Mouse (Mus musculus) cortical plate, adult 2 months (tissue): ENCODE results near the gene Tubgcp6. TPM values are rescaled to one million over a fixed set of nuclear protein-coding genes. Genes with fewer than 3 reads are reported as not detected.

Experiments used
- H3K27ac ChIP-seq: fragments of 200-500 bp; 2 replicates; pipeline ENCODE4 v1.5.1; 2012; ENCODE audit warnings: low read length, control low read depth, inconsistent platforms; ENCODE audit not compliant: insufficient read depth
- H3K4me1 ChIP-seq: fragments of 200-500 bp; 2 replicates; pipeline ENCODE4 v1.6.1; 2011; ENCODE audit warnings: low read length; ENCODE audit not compliant: control insufficient read depth, insufficient read depth
- H3K4me3 ChIP-seq: fragments of 200-500 bp; 2 replicates; pipeline ENCODE4 v1.5.1; 2011; ENCODE audit warnings: mild to moderate bottlenecking, low read length, control low read depth; ENCODE audit not compliant: insufficient read depth
- CTCF ChIP-seq: fragments of 200-500 bp; IDR thresholded peaks from 2 replicates; pipeline ENCODE4 v1.5.1; 2011; ENCODE audit warnings: mild to moderate bottlenecking, control low read depth, low read length; ENCODE audit not compliant: insufficient read depth; ENCODE audit errors: extremely low read depth
- POLR2A ChIP-seq: fragments of 200-500 bp; IDR thresholded peaks from 2 replicates; pipeline ENCODE4 v1.6.1; 2011; ENCODE audit warnings: mild to moderate bottlenecking, low read length, control low read depth; ENCODE audit not compliant: insufficient read depth; ENCODE audit errors: extremely low read depth
- polyA plus RNA-seq: library from polyadenylated mRNA; depleted of rRNA; stranded (reverse); fragments of >200 nt; gene quantifications from 2 replicates; pipeline ENCODE4 v1.2.3, GENCODE M21; 2012; rRNA removed

Gene Tubgcp6
- polyA plus RNA-seq, result 31.8 and 34.1 TPM in 2 replicates

DNA sequence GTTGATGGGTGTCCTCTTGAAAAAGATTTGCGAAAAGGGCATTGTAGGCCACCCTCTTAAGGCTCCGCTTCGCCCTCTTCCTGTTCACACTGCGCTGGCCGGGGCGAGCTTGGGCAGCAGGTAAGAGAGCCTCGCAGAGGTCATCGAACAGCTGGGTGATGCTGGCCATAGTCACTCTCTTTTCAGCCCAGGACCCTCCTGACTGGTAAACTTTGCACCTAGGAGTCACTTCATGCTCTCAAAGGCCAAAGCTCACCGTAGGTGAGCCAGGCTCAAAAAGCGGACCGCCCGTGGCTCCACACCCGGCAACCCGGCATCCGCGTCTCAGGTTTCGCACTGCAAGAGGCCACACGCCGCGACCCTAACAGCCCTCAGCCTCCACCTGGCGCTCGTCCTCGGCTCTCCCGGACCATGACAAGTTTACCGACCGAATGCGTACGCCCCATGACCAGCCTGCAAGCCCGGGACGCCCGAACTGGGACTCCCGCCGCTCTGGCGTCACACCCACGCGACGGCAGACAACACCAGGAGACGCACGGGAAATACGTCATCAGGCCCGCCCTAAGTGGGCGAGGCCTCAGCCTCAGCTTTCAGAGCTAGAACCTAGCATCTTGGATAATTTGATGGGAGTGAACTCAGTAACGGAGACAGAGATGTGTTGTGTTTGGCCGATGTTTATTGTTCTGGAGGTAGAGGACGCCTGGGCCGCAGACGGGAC lies at the start of gene Tubgcp6:
Gene Tubgcp6 (minus strand): TSS at position 464 of the 718 bp plus-strand sequence.
- peak within 1 kb of the TSS; percentile 9 for H3K27ac ChIP-seq
- peaks cover 12% of the 10 kb centered on the region for H3K4me1 ChIP-seq
- TF ChIP-seq CTCF (no peak), POLR2A (peak; percentile 95)
- peak within 1 kb of the TSS; percentile 68 for H3K4me3 ChIP-seq

- H3K4me1 ChIP-seq, result peaks cover 9% of the 10 kb centered on the region
These were observed 49.5 kb upstream of the Tubgcp6 start for GRCm38 (mm10) chr15:89172276-89172935.

DNA sequence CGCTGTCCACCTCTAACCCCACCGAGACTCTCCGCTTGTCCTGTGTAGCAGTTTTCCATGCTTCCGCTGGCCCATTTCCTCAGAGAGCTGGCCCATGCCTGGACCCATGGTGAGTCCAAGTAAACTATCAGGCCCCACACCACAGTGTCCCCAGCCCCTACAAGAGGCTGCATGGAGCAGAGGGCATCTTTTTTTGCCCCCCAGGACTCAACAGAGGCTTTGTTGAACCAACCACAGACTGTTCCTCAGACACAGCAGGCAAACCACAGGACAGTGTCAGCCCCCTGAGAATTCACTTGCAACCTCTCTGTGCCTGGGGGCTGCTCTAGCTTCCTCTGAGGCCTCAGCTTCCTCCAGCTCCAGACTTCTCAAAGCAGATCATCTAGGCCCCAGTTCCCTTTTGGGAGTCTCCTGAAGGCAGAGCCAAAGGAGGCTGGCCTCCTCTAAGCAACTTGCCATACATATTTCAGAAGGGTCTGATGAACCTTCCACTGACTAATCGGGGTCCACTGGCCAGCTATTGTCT lies 48.7 kb upstream of the Tubgcp6 start:
- Histone ChIP-seq H3K27ac (no peak overlapping the region), H3K4me1 (peaks cover 9% of the 10 kb centered on the region), H3K4me3 (no peak overlapping the region)
- TF ChIP-seq CTCF, result no peak
- no peak for TF ChIP-seq POLR2A

More at GRCm38 (mm10) chr15:89172276-89172935, 49.5 kb upstream of the Tubgcp6 start:
- no peak for TF ChIP-seq CTCF
- TF ChIP-seq POLR2A, result no peak
- Histone ChIP-seq H3K27ac (peak overlapping the region; percentile 79; the same call in 1 of the 2 replicates), H3K4me3 (peak overlapping the region; percentile 33)

DNA sequence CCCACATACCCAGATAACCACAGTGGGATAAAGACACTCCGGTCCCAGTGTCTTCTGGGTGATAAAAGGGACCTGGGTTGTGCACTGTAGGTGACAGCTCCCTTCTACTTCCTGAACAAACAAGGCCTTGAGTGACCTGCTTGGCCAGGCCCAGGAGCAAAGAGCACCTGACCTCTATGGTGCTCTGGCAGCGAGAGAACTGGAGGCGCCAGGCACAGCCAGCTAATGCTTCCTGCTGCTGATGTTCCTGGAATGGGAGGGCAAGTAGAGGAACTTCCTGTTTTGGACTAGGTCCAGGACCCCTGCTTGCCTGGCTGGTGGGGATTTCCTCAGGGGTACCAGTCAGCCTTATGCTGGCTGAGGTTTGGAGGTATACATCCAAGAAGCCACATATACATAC lies 47.2 kb upstream of the Tubgcp6 start:
- no peak for TF ChIP-seq POLR2A
- TF ChIP-seq CTCF, result no peak
- Histone ChIP-seq H3K27ac (peak overlapping the region; percentile 38), H3K4me1 (peaks cover 9% of the 10 kb centered on the region), H3K4me3 (no peak overlapping the region)

GRCm38 (mm10) chr15:89169431-89169830 lies 46.5 kb upstream of the Tubgcp6 start:
- TF ChIP-seq CTCF, result no peak
- peak; percentile 27; the same call in 1 of the 2 replicates for TF ChIP-seq POLR2A
- peaks cover 9% of the 10 kb centered on the region for H3K4me1 ChIP-seq
- 0 out of 2 replicates have a peak overlapping the region, but pooled peaks have one; percentile 3 for H3K4me3 ChIP-seq
- H3K27ac ChIP-seq, result 0 out of 2 replicates have a peak overlapping the region, but pooled peaks have one; percentile 2

DNA sequence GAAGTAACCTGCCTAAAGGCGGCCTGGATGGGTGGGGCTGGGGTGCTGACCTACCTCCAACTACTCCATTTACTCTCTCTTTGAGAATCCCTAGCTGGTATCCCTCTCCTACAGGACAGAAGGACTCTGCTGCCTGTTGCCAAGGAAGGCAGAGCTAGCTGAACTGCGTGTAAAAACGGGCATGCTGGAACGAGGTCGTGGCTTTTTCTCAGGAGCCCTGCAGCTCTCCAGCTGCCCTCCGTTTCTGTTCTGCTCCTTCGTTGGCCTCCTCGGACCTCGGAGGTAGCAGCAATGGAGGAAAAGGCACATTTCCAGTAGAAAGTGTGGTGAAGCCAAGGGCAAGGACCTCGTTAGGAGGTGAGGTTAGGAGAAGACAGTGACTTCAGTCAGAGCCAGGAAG lies 46.0 kb upstream of the Tubgcp6 start:
- Histone ChIP-seq H3K27ac (peak overlapping the region; percentile 2; the same call in 1 of the 2 replicates), H3K4me3 (0 out of 2 replicates have a peak overlapping the region, but pooled peaks have one; percentile 3), H3K4me1 (peaks cover 9% of the 10 kb centered on the region)
- TF ChIP-seq CTCF (no peak), POLR2A (no peak)

DNA sequence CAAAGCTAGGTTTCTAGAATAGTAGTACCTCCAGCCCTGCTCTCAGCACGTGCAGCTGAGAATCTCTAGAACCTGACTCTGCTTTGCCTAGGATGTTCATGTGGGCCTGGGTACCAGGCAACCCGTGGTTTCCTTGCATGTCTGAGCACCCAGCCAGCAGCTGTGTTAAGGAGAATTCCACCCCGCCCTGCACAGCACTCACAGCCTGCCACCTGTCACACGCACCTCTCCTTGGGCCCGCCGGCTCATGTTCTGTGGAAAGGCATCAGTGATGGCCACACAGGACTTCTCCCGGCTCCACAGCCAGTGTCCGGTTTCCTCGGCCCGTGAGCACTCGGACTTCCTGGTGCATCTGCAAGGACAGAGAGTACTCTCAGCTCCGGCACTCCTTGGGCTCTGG lies 42.6 kb upstream of the Tubgcp6 start:
- no peak overlapping the region for H3K27ac ChIP-seq
- peaks cover 7% of the 10 kb centered on the region for H3K4me1 ChIP-seq
- H3K4me3 ChIP-seq, result no peak overlapping the region
- TF ChIP-seq POLR2A (no peak), CTCF (no peak)

DNA sequence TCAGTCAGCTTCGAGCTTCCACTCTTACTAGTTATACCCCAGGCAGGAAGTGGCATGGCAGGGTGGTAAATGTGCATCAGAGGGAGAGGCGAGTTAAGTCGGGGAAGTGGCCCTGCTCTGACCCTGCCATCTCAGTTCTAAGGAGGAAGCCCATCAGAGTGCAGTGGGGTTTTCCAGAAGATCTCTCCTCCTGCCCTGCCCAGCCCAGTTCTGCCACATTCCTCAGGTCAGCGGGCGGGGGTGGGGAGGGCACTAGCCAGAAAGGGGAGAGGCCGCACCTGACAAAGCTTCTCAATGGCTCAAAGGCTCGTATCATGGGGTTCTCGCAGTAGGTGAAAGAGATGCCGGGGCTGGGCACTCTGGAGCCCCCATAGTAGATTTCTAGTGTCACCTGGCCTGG lies 38.5 kb upstream of the Tubgcp6 start:
- TF ChIP-seq CTCF (no peak), POLR2A (no peak)
- H3K27ac ChIP-seq, result no peak overlapping the region
- no peak overlapping the region for H3K4me3 ChIP-seq
- no peaks in the 10 kb centered on the region for H3K4me1 ChIP-seq

DNA sequence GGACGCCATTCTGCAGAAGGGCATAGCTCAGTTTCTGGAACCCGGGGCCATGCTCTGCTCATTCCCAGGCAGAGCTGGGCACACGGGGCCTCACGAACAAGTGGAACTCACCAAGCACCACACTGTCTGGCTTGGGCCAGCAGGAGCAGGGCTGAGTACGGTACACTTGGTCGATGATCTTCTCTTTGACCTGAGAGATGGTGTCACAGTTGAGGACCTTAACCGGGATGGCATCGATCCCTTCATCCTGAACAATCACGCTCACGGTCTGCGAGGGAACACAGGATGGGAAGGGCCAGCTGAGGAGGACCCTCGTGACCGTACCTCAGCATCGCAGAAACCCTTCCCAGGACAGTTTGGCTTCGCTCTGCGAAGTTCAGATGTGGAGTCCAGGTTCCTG lies 35.6 kb upstream of the Tubgcp6 start:
- TF ChIP-seq POLR2A, result no peak
- no peak for TF ChIP-seq CTCF
- Histone ChIP-seq H3K4me3 (no peak overlapping the region), H3K4me1 (no peaks in the 10 kb centered on the region), H3K27ac (no peak overlapping the region)
